Mouse (Mus musculus): Measurements from ENCODE around the gene Ptprk.

The Ptprk gene

DNA sequence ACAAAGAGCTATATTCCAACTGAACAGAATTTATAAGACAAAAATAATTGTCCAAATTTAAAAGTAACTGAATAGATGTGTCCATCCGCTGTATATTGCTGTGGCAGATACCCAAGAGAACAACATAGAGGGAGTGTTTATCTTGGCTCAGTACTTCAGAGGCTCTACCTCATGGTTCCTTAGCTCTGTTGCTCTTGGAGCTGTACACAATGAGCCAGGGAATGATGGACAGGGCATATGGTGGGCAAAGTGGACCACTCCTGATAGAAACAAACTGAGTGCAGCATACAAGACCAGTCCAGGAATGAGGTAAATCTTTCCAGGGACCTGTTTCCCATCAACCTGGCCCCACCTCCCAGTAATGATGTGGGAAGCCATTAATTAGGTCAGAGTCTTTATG, 468.1 kb downstream of the Ptprk start:
- in situ Hi-C loops (cut with MboI) = no loop called here

- in situ Hi-C loops (cut with MboI) = no loop called here
Observed at GRCm38 (mm10) chr10:28550549-28550948, 475.9 kb downstream of the Ptprk start.

- in situ Hi-C loops (cut with MboI) = no loop called here
Observed at GRCm38 (mm10) chr10:28552068-28552467, 477.4 kb downstream of the Ptprk start.

- in situ Hi-C loops (cut with MboI) = no loop called here
Observed at GRCm38 (mm10) chr10:28564110-28564674, 489.6 kb downstream of the Ptprk start.

DNA sequence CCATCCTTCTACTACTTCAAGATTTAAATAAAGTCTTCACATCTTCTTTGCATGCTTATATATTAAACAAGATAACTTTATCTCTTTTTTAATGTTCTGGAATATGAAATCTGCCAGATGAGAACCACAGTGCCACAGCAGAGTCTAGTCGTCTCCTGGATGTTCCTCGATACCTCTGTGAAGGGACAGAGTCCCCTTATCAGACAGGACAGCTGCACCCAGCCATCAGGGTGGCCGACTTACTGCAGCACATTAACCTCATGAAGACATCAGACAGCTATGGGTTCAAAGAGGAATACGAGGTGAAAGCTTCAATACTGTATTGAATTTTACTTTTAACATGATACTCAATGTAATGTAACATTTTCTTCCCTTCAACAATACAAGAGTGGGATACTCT, 491.8 kb downstream of the Ptprk start:
- in situ Hi-C loops (cut with MboI) = no loop called here

DNA sequence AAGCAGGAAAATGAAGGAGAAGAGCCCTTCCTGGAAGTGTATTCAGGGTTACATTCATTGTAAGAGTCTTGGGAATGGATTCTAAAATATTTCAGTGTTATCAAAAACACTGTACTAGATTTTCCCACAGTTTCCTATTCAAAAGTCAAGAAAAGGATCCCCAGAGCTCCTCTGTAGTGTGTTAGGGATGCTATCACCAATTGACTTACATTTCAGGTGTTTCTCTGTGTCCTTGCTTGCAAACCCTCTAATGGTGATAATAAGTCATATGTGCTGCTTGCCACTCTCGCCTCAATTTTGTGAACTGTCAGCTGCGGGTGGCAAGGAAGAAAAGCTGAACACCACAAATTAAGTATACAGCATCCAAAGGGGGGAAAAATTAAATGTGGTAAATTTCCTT, 492.2 kb downstream of the Ptprk start:
- in situ Hi-C loops (cut with MboI) = no loop called here

GRCm38 (mm10) chr10:28567441-28567840, 492.8 kb downstream of the Ptprk start:
- in situ Hi-C loops (cut with MboI) = no loop called here

DNA sequence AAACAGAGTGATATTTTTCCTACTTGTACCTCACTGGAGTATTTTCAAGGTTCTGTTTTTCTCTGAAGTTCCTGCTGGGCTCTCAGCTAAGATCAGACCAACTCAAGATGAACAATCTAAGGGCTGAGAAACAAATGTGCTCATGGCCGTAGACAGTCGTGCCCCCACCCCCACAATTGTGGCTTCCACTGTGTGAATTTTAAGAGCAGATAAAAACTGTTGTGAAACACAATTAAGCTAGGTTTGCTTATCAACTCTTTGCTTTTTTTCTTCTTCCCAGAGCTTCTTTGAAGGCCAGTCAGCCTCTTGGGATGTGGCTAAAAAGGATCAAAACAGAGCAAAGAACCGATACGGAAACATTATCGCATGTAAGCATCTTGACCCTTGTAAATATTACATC, 493.4 kb downstream of the Ptprk start:
- in situ Hi-C loops (cut with MboI) = no loop called here

DNA sequence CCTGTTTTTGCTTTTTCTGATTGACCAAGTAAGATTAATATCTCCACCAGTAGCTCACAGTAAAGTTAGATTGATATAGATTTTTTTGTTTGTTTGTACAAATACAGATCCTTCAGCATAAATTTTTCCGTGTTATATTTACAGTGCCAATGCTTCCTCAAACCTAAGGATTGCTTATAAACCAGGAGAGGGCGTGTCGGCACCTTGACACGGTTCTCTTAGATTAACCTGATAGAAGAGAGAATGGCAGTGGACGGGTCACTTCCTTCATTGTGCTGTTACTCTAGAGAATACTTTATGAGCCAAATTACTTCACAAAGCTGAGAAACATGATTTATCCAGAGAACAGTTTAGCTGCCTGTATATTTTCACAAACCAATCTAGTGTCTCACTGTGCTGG, 505.0 kb downstream of the Ptprk start:
- in situ Hi-C loops (cut with MboI) = no loop called here

DNA sequence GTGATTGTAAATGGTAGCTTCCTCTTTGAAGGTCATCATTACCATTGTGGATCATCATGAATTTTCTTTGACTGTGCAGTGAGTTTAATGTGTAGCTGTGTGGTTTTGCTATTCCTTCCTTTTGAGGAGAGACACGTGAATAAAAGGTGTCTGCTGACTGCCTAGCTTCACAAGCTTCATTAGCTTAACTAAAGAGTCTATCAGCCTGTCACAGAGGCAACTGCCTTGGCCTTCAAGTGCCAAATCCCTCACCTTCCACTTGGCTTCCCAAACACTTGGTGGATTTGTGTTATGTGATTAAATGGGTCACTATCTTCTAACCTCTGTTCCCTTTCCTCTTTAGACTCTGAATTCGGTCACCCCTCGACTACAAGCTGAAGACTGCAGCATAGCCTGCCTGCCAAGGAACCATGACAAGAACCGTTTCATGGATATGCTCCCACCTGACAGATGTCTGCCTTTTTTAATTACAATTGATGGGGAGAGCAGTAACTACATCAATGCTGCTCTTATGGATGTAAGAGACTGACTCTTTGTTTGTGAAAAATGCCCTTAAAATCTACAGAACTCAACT, 512.0 kb downstream of the Ptprk start:
- in situ Hi-C loops (cut with MboI) = no loop called here

- in situ Hi-C loops (cut with MboI) = no loop called here
Observed at GRCm38 (mm10) chr10:28588401-28588800, 513.8 kb downstream of the Ptprk start.

GRCm38 (mm10) chr10:28590822-28591221, 516.2 kb downstream of the Ptprk start:
- in situ Hi-C loops (cut with MboI) = no loop called here

DNA sequence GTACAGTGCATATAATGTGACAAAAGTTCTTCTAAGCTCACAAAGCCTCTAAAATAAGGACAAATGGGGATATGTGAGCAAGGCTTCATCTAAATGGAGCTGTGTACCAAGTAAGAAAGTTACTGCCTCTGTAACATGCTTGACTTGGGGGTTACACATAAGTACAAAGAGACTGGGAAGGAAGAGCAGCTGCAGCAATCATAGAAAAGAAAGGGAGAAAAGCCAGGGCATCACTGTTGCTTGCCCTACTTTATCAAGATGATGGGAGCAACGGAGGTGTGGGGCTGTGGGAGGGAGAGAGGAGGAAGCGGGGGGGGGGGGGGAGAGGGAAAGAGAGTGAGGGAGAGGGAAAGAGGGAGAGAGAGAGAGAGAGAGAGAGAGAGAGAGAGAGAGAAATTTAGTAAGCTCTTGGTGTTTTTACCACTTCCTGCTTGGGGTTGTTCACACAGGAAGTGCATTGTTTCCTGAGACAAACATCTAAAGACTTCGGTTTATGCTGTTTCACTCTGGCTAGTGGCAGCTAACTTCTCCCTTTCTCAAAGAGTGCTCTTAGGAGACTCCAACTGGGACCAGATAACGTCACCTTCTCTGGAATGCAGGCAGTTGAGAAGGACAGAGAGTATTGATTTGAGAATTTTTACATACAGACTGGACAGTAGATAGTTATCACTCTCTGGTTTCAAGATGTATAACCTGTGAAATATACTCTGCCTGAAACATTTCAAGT, 519.1 kb downstream of the Ptprk start:
- in situ Hi-C loops (cut with MboI) = no loop called here

DNA sequence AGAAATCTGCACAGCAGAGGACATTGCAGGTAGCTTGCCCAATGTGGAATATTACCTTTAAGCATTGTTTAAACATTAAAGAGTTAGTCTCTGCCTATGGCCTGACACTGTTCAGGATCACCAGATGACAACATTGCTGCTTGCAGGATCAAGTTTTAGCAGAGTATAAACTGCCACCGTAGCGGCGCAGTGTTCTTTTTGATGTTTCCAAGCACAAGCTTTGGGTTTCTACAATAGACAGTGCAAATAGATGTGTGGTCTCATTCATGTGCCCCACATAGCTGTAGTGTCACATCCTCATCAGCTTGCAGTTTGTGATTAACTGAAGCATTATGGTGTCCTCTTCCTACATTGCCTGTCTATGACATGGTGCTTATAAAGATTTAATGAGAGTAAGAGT, 522.3 kb downstream of the Ptprk start:
- in situ Hi-C loops (cut with MboI) = no loop called here

GRCm38 (mm10) chr10:28609136-28609535, 534.5 kb downstream of the Ptprk start:
- in situ Hi-C loops (cut with MboI) = no loop called here

DNA sequence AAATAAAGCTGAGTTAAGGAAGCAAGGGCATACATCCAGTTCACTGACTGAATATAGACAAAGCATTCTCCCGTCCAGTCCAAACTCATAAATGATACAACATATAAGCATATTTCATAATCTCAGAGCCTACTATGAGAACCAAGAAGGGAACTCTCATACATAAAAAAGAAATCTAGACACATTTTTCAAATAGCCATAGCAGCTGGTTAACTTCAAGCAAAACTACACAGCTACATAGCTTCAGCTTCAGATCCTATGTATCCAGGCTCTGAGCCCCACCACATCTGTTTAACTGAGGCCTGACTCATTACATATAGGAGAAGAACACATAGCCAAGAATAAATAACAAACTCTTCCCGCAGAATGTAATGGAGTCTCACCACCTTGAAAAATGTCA, 539.8 kb downstream of the Ptprk start:
- in situ Hi-C loops (cut with MboI) = no loop called here

DNA sequence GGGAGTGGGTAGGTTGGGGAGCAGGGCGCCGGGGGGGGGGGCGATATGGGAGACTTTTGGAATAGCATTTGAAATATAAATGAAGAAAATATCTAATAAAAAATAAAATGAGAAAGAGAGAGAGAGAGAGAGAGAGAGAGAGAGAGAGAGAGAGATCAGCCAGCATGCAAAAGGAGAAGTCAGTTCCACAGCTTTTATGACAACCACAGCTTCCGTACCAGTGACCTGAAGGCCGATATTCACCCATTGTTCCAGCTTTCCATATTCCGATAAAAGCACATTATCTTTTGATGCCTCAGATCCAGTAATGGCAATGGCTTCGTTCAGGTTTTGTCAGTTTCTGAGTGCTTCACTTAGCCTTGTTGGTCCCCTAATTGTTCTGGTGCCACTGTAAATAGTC, 542.6 kb downstream of the Ptprk start:
- in situ Hi-C loops (cut with MboI) = no loop called here

- in situ Hi-C loops (cut with MboI) = no loop called here
Observed at GRCm38 (mm10) chr10:28618002-28618401, 543.4 kb downstream of the Ptprk start.

DNA sequence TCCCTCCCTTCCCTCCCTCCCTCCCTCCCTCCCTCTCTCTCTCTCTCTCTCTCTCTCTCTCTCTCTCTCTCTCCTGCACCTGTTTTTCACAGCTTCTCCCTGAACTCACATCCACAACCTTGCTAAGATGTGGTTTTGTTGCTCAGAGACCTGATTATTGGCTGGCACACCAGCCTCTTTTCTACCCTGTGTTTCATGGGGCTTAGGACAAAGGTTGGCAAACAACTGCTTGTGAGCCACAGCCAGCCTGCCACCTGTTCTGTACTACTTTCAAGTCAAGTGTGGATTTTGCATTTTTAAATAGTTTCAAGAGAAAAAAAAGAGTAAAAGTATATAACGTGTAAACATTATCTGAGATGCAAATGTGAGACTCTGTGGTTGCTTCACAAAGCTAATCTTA, 544.8 kb downstream of the Ptprk start:
- in situ Hi-C loops (cut with MboI) = no loop called here

DNA sequence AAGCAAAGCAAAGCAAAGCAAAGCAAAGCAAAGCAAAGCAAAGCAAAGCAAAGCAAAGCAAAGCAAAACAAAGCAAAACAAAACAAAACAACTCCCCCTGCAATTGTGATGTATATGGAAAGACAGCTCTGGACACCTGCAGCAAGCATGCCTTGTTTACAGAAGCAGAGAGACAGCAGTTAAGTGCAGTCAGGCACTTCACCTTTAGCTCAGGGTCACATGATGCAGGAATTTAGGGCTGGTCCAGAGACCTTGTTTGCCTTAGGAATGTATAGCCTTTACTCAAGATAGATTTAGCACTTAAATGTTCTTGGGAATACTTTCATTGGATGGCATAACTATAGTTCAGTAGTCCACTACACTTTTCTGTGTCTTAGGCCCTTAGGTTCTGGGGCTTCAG, 561.5 kb downstream of the Ptprk start:
- in situ Hi-C loops (cut with MboI) = no loop called here

GRCm38 (mm10) chr10:28641887-28642286, 567.3 kb downstream of the Ptprk start:
- in situ Hi-C loops (cut with MboI) = no loop called here
